Mouse (Mus musculus) layer of hippocampus, postnatal 25 days (tissue): Measurements from ENCODE around the gene Gli3. TPM values are rescaled to one million over a fixed set of nuclear protein-coding genes. Genes with fewer than 3 reads are reported as not detected.

ENCODE experiments used
- DNase-seq, 2 experiments: peaks; one replicate each; pipeline ENCODE4 v3.0.0; 2022; ENCODE audit warnings: mixed read lengths in 2 of 2, low spot score in 1 of 2; ENCODE audit errors: extremely low spot score in 1 of 2
- total RNA-seq, 2 experiments: library from RNA; stranded (reverse); gene quantifications; 2 replicates each; pipeline ENCODE4 v1.2.3; 2021

The Gli3 gene
- total RNA-seq, result 1 to 10 TPM; 8.1 to 9.1 TPM

DNA sequence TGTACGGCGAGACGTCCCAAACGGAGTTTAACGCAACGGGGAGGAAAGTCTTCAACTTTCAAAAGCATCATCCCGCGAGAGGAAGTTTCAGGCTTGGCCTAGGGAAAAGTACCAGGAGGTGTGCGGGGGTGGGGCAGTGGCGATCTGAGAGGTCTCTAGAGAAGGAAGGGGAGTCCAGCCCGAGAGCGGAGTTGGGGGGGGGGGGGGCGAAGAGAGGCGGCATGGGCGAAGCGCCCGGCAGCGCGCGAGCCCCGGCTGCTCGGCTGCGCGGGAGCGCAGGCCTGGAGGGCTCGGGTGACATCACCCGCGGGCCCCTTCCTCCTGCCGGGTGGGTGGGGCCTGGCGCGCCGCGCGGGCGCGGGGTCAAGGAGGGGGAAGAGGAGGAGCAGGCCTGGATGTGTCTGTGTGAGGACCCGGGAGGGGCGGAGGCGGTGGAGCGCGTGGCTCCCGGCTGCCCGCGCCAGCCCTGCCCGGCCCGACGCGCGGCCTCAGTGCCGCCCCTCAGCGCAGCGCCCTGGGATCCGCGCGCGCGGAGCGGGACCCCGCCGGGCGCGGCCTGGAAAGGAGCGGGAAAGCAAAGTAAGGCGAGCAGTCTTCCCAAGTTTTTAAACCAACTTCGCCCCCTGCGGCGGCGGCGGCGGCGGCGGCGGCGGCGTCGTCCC, at the start of gene Gli3:
TSS of gene Gli3 (plus strand) at position 406 of the 662 bp plus-strand sequence.
- DNase-seq, result peak; percentile 6 to 14

DNA sequence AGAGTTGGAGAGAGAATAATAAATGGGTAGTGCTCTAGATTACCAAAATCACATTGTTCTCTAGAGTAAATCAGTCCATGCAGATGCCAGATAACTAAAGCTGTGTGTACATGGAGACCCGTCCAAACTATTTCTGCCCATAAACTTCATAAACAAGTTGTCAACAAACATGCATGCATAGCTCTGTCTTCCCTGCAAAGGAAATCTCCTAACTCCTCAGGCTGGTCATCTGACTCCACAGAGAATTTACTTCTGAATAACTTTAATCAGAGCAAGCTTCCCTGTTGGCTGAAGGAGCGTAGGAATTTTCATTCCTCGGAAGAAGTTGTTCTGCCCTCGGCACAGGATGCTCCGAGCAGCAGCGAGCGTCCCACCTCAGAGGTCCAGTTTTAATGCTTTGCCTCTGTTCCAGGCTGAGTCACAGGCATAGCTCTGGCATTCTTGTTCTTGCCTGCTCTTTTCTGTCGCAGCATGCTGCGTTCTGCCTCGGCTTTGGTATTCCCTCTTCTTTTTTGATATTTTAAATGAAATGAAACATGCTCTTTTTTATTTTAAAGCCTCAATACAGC, 41.8 kb upstream of the Gli3 start:
- DNase-seq, result no peak

DNA sequence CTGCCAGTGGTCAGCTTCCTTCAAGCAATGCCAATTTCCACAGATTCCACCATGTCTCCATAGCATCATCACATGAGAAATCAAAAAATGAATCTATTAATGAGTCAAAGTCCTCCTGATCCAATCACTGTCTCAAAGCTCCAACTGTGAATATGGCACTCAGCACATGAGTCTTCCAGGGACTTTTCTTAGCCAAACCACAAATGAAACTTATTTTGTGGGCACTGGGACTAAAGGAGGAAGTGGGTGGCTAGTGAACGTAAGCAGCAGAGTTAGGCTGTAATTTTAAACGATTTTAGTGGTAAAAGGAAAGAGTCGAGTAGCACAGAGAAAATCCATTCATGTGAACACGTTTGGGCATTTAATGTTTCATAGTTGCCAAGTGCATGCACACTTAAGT, 21.0 kb upstream of the Gli3 start:
- no peak for DNase-seq

DNA sequence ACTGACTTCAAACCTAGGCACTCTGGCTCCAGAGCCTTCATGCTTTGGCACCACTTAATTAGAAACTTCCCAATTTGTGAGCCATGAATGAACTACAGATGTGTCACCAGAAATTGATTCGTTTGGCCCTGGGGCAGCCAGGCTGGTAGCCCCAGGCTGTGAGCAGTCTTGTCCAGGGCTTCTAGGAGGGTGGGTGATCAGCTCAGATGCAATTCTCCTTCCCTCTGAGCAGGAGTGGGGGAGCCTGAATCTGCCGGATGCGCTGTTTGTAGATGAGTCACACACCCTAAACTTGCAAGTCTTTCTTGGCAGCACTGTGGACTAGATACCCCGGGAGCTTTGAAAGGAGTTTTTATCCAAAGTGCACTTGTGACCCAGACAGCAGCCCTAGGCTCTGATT, 18.7 kb upstream of the Gli3 start:
- no peak for DNase-seq

DNA sequence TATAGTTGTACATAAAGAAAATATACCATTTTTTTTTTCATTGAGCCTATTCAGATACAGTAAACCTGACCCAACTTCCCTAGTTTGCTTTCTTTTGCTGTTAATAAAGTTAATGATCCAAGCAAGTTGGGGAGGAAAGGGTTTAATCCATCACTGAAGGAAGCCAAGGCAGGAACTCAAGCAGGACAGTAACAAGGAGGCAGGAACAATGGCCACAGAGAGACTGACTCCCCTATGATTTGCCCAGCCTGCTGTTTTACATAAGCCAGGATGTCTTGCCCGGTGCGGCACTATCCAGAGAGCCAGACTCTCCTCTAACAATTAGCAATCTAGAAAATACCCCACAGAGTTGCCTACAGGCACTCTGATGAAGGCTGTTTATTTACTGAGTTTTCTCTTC, 17.4 kb upstream of the Gli3 start:
- no peak for DNase-seq

DNA sequence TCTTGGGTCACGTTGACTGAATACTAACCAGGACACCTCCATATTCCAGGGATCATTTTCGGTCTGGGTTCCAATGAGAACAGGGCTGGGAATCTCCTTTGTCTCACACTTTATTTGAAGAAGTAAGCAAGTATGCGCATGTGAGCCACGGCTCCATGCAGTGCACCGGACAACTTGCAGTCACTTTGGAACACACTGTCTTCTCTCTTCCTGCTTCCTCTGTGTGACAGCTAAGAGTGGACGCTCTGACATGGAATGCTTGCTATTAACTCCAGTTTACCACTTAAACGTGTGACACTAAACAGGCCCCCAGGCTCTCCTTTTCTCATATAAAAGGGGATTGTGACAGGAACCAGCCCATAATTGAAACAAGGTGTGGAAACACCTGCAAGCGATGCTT, 17.0 kb upstream of the Gli3 start:
- no peak for DNase-seq

DNA sequence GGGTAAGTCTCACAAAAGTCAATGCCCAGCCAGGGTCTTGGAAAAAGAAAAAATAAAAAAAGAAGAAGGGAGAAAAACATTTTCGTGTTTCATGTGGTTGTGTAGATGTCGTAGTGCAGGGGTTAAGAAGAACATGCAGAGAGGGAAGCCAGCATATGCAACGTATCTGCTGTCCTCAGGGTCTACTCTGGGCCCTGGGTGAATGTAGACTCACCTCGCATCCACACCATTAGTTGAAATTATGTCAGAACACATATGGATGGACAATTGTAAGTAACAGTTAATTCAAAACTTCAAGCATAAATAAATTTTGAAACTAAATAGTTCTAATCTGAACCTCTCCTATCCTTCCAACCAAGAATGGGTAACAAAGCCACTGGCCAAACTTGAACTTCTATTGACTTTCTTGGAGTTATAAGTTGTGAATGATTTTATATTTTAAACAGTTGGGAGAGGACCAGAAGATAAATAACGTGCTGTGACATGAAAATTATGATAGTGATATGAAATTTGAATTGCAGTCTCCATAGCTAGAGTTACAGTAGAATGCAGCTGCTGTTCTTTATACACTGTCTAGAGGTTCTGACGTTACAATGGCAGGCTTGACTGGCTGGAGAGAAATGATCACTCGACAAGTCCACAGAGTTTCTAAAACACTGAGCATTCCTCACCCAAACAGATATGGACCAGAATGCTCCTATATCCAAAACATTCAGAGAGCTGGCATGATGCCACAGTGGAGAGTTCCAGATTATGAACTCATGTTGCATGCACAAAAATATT, 16.1 kb upstream of the Gli3 start:
- no peak for DNase-seq

DNA sequence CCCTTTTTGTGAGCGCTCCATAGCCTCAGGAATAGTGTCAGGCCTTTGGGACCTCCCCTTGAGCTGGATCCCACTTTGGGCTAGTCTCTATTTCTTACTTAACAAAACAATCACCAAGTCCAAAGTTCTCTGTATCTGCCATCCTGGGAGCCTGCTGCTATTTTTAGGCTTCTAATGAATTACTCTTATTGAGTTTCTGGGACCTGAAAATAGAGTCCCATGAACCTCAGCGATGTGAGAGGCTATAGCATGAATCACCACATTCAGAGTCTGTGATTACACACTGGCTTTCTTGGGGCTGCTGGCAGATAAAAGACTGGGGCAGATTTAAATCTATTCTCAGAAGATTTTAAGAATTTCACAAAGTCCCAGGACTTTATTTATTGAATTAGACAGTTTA, 12.1 kb upstream of the Gli3 start:
- DNase-seq, result no peak

DNA sequence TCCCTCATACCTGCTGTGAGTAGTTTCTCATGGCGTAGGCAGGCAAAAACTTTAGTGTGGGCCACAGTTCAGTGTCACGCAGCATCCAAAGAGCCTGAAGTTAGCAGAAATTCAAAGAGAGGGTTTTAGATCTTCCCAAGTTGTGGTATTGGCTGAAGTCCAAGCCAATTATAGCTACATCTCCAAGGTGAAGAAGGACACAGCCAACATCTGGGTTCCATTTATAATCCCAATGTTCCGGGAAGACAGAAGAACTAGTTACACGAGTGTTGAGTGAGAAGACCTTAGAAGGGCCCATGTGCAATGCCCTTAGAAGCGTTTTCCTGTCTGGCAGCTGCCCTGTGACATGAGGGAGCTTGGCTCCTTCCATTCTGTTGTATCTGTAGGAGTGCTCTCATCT, 5.2 kb upstream of the Gli3 start:
- DNase-seq, result no peak

DNA sequence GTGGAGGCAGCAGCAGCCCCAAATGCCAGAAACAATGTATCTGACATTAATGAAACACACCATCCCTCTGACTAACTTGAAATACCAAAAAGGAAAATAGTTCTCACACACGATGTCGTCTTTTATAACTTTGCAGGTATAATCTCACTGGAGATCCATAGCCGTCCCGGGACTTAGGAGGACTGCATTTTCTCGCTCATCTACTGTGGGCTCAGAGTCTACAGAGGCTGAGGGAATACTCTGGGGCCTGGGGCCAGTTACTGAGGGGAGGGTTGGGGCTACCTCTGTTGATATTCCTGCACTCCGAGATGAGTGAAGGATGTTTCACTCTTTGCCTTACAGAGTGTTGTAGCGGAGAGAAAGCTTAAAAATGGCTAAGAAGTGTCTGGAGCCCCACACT, 1.1 kb upstream of the Gli3 start:
- no peak for DNase-seq

DNA sequence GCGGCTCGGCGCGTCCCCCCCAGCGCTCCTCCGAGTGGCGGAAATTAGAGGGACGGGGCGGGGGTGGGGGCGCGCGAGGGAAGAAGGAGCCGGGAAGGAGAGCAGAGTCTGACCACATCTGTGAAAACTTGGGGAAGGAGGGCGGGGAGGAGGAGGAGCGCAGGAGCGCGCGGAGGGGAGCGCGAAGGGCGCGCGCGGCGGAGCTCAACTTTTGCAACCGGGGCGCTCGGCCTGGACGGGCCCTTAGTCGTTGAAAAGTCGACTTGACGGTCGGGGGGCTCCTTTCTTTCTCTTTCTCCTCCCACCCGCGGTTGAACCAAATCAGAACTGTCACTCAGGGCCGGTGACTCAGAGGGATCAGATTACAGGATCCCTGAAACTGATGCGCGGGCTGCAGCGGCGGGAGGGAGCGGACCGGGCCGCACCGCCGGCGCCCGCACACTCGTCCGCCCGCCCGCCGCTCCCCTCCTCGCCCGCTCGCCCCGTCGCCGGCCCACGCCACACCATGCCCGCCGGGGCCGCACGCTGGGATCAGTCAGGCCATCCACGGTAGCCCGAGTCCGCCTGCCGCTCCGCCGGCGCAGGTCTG, 551 bp downstream of the Gli3 start:
- DNase-seq, result no peak

DNA sequence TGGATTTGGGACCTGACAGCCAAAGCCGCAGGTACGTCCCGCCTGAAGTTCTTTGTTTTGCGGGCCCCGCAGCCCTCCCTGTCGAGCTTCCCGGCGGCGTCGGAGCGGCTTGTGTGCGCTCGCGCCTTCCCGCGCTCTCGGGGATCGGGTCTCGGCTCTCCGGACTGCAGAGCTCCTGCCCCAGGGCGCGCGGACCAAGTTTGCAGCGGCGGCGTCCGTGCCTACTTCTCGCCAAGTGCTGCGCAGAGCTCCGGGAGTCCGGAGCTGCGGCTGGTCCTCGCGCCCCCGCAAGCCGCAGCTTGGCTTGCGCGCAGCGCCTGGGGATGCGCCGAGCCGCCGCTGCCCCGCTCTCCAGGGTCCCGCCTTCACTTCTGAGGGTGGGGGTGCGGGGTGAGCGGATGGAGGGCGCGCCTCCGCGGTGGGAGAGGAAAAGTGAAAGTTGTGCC, 1.1 kb downstream of the Gli3 start:
- peak; percentile 6 to 11 for DNase-seq

DNA sequence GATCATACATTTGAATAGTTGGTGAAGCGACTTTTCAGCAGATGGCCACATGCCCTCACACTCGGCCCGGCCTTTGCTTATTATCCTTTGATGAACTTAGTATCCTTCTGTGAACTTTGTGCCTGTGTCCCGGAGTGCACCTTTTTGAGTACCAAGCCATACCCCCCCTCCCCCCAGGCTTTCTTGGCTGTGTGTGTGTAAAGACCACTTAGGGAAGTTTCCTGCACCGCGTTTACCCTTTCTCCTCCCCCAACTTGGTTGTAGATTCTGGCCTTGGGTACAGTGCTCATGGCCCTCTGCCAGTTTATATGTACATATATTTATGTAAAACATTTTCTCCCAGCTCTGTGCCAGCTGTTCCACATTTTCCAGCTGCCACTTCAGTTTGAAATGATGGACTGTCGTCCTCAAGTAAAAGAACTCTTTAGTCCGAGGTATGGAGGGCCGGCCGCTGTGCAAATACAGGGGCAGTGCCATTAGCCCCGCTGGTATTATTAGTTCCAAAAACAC, 1.8 kb downstream of the Gli3 start:
- DNase-seq, result no peak

DNA sequence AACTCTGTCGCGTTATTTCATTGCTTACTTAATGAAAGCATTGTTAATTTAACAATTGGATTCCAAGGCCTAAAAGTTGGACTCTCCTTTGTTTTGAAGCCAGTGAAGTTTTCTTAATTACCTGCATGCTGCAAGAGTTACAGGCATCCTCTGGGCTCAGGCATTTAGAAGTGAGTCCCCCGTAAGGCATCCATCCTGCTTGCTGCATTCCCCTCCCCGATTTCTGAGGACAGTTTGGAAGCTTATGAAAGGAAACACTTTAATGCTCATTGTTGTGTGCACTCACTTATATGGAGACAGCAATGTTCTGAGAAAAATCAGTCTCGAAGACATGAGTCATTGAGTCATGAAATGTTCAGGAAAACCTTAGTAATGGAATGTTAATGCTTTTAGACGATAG, 3.5 kb downstream of the Gli3 start:
- DNase-seq, result no peak

DNA sequence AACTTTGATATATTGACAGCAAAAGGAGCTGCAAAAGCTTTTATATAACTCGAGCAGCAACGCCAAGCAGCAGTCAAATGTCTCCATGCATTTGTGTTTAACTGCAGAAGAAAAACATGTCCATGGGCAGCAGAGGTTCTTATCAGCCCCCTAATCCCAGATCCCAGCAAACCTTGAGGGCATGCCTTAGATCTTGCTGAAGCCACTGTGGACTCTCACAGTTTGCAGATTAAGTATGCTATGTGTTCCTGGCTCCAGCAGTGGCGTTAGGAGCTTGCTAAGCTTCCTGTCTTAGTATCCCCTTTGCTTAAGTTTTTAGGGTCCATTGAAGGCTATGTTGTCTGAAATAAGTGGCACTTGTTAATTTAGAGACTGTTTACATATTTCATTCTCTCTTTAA, 4.4 kb downstream of the Gli3 start:
- DNase-seq, result no peak

DNA sequence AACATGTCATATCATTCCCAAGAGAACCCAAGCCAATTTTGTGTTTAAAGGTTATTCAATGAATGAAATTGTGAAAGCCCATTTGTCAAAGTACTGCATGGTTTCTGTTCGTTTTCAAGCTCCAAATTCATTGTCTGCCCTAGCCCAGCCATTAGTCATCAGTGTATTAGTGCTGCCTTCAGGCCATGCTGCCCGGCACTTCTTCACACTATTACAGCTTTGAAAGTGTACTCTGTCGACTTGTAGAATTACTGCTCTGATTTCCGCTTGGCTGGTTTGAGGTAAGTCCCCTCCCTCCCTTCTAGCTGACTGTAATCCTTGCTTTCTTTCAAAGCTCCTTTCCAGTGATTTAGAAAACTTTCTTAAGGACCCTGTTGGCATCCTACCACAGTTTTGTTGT, 5.4 kb downstream of the Gli3 start:
- no peak for DNase-seq

DNA sequence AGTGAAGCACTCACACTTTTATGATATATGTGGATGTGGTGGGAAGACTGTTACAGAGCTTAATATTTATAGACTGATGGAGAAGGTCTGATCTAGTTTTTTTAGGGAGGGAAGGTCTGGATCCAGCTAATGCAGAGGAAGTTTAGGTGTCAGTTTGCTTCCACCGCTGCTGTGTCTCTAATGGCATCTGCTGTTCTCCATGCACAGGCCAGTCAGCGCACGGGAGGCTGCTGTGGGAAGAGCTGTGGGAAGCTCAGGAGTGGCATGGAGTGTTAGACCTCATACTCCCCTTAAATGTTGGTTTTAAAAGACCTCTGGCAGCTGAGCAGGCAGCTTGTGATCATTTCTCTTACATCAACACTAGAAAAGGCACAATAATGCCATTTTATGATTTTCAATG, 7.0 kb downstream of the Gli3 start:
- no peak for DNase-seq

DNA sequence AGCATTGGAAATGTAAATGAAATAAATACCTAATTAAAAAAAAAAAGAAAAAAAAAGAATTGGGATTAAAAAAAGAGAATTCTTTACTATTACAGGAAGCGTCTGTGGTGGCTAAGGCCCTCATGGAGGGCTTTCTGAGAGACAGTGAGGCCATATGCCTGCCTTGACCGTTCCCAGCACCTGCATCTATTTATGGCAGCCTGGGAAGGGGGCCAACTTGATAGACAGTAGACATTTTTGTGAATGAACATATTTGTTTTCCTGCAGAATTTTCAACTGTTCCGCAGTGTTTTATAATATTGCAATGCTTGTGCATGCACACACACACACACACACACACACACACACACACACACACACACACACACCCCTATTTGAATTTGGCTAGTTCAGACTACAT, 9.7 kb downstream of the Gli3 start:
- DNase-seq, result no peak

DNA sequence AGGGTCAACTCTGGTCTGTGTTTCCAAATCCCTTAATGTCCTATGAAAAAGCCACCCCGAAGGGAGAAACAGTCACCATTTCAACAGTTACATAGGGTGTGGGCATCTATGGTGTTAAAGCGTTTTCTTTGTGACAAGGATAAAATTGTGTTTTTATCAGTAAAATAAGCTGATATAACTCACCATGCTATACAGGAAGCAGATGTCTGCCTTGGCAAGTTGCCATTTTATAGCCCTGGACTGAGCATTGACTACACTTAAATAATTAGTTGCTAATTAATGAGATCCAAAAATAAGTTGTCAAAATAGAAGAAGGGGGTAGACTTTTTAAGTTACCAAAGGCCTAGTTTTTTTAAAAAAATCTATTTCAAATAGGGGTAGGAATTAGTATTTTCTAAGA, 11.4 kb downstream of the Gli3 start:
- DNase-seq, result no peak

DNA sequence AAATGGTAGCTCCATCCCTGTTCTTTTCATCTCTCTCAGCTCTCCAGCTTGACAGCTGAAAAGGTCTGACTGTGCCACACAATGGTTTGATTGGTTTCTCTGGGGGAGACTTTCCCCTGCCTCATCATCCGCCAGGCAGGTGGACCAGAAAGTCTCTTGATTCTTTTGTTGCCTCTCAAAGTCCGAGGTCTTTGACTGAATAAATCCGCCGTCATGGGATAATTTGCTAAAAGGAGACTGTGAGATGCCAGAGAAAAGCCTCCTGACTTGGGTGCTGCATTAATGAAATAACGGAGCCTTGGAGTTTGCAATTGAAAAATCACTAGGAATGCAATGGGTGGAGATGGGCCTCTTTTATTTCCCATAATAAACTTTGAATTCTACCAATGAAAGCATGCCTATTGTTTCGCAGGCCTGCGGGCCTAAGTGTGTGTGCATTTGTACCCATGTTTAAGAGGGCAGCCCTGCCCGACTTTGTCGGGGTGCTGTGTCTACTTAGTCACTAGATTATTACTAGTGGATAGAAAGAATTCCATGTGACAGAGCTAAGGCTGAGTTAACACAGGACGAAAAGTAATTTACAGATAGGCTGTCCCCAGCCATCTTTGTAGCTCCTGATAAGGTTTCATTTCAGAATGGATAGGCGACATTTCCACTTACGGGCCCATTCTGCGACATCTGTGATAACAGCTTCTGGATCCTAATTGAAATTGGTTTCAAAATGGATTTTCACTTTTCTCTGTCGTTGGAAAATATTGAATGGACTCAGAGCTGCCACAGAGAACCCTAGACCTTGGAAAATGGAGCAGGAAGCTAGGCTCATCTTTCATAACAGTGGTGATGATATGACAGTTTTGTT, 23.2 kb downstream of the Gli3 start:
- no peak for DNase-seq
